Mouse (Mus musculus): ENCODE measurements around the gene Cyp3a13. TPM values are rescaled to one million over a fixed set of nuclear protein-coding genes. Genes with fewer than 3 reads are reported as not detected.
"Not testable (repeated sequence)": the region's sequence is repeated elsewhere in the genome, so short reads cannot be mapped to it uniquely, and the experiment has no call there.

The Cyp3a13 gene
- polyA plus RNA-seq, 1 experiment from 2014 or later = not detected

- H3K4me1 ChIP-seq (replicated peaks; ENCODE audit: control insufficient read depth, insufficient read depth, low read length); ATAC-seq (ENCODE audit: low FRiP score); H3K9me3 ChIP-seq (ENCODE audit: control insufficient read depth, low read length); H3K4me3 ChIP-seq (ENCODE audit: low read depth, low read length); H3K36me3 ChIP-seq (ENCODE audit: control insufficient read depth, insufficient read depth, low read length); H3K27me3 ChIP-seq (ENCODE audit: control insufficient read depth, insufficient read depth, low read length); H3K27ac ChIP-seq (ENCODE audit: low read depth, low read length); H3K9ac ChIP-seq (ENCODE audit: low read depth, low read length); DNase-seq (ENCODE audit: low spot score); H3K4me2 ChIP-seq (replicated peaks; ENCODE audit: low read depth, low read length): not testable (repeated sequence)
- WGBS = 80% methylated on average over 1 of the region's 1 CpGs
These were observed 57.4 kb downstream of the Cyp3a13 start for GRCm38 (mm10) chr5:137864008-137864407.

- WGBS = 86% methylated on average over 2 of the region's 2 CpGs
These were observed 63.3 kb downstream of the Cyp3a13 start, which contains the start of gene Pilrb1 for GRCm38 (mm10) chr5:137857960-137858710. Gene Pilrb1 (minus strand): TSS chr5:137858106.

GRCm38 (mm10) chr5:137856870-137857269, 64.5 kb downstream of the Cyp3a13 start:
- not testable (repeated sequence) for H3K36me3 ChIP-seq (ENCODE audit: control insufficient read depth, insufficient read depth, low read length); H3K9ac ChIP-seq (ENCODE audit: low read depth, low read length); H3K4me1 ChIP-seq (replicated peaks; ENCODE audit: control insufficient read depth, insufficient read depth, low read length); H3K9me3 ChIP-seq (ENCODE audit: control insufficient read depth, low read length); H3K27ac ChIP-seq (ENCODE audit: low read depth, low read length); H3K4me2 ChIP-seq (replicated peaks; ENCODE audit: low read depth, low read length); H3K4me3 ChIP-seq (ENCODE audit: low read depth, low read length); DNase-seq (ENCODE audit: low spot score); H3K27me3 ChIP-seq (ENCODE audit: control insufficient read depth, insufficient read depth, low read length); ATAC-seq (ENCODE audit: low FRiP score)
- 84% methylated on average over 4 of the region's 5 CpGs for WGBS

More at GRCm38 (mm10) chr5:137857960-137858710, 63.3 kb downstream of the Cyp3a13 start, which contains the start of gene Pilrb1:
- not testable (repeated sequence) for ATAC-seq (ENCODE audit: low FRiP score); H3K27me3 ChIP-seq (ENCODE audit: control insufficient read depth, insufficient read depth, low read length); H3K4me1 ChIP-seq (replicated peaks; ENCODE audit: control insufficient read depth, insufficient read depth, low read length); DNase-seq (ENCODE audit: low spot score); H3K9me3 ChIP-seq (ENCODE audit: control insufficient read depth, low read length); H3K27ac ChIP-seq (ENCODE audit: low read depth, low read length); H3K36me3 ChIP-seq (ENCODE audit: control insufficient read depth, insufficient read depth, low read length); H3K9ac ChIP-seq (ENCODE audit: low read depth, low read length); H3K4me2 ChIP-seq (replicated peaks; ENCODE audit: low read depth, low read length); H3K4me3 ChIP-seq (ENCODE audit: low read depth, low read length)

- 80% methylated on average over 3 of the region's 3 CpGs for WGBS
- H3K36me3 ChIP-seq (ENCODE audit: control insufficient read depth, insufficient read depth, low read length); H3K9me3 ChIP-seq (ENCODE audit: control insufficient read depth, low read length); H3K27ac ChIP-seq (ENCODE audit: low read depth, low read length); H3K9ac ChIP-seq (ENCODE audit: low read depth, low read length); H3K4me3 ChIP-seq (ENCODE audit: low read depth, low read length); ATAC-seq (ENCODE audit: low FRiP score); H3K4me2 ChIP-seq (replicated peaks; ENCODE audit: low read depth, low read length); H3K27me3 ChIP-seq (ENCODE audit: control insufficient read depth, insufficient read depth, low read length); H3K4me1 ChIP-seq (replicated peaks; ENCODE audit: control insufficient read depth, insufficient read depth, low read length); DNase-seq (ENCODE audit: low spot score): not testable (repeated sequence)
These were observed 66.5 kb downstream of the Cyp3a13 start for GRCm38 (mm10) chr5:137854907-137855306.

GRCm38 (mm10) chr5:137850313-137850712, 71.1 kb downstream of the Cyp3a13 start:
- DNase-seq (ENCODE audit: low spot score); H3K9me3 ChIP-seq (ENCODE audit: control insufficient read depth, low read length); H3K4me1 ChIP-seq (replicated peaks; ENCODE audit: control insufficient read depth, insufficient read depth, low read length); H3K27me3 ChIP-seq (ENCODE audit: control insufficient read depth, insufficient read depth, low read length); ATAC-seq (ENCODE audit: low FRiP score); H3K4me3 ChIP-seq (ENCODE audit: low read depth, low read length); H3K4me2 ChIP-seq (replicated peaks; ENCODE audit: low read depth, low read length); H3K36me3 ChIP-seq (ENCODE audit: control insufficient read depth, insufficient read depth, low read length); H3K9ac ChIP-seq (ENCODE audit: low read depth, low read length); H3K27ac ChIP-seq (ENCODE audit: low read depth, low read length): not testable (repeated sequence)
- WGBS = 90% methylated on average over 1 of the region's 1 CpGs

Other genes with a start within 250 kb of the Cyp3a13 start
- gene Agfg2, start 236.9 kb downstream of the Cyp3a13 start, polyA plus RNA-seq (2014; fragmentation: Nextera tagmentation; extraction: Ambion mirVana) = 13.7 TPM in 2 replicates
- 2.9 and 5.3 TPM in 2 replicates for gene Nyap1, start 180.0 kb downstream of the Cyp3a13 start, polyA plus RNA-seq (2014; fragmentation: Nextera tagmentation; extraction: Ambion mirVana)
- gene Tsc22d4, start 175.9 kb downstream of the Cyp3a13 start, polyA plus RNA-seq (2014; fragmentation: Nextera tagmentation; extraction: Ambion mirVana) = 56.4 and 64.0 TPM in 2 replicates
- gene Ppp1r35, start 142.8 kb downstream of the Cyp3a13 start, polyA plus RNA-seq (2014; fragmentation: Nextera tagmentation; extraction: Ambion mirVana) = 64.9 and 78.4 TPM in 2 replicates
- gene Mepce, start 134.0 kb downstream of the Cyp3a13 start, polyA plus RNA-seq (2014; fragmentation: Nextera tagmentation; extraction: Ambion mirVana) = 9.9 and 14.9 TPM in 2 replicates
- gene Zcwpw1, start 133.8 kb downstream of the Cyp3a13 start, polyA plus RNA-seq (2014; fragmentation: Nextera tagmentation; extraction: Ambion mirVana) = 13.5 and 17.2 TPM in 2 replicates
- gene Pilra, start 85.3 kb downstream of the Cyp3a13 start, polyA plus RNA-seq (2014; fragmentation: Nextera tagmentation; extraction: Ambion mirVana) = 0.22 and 0.97 TPM in 2 replicates
- not detected in 2 replicates for gene Pilrb1, start 63.5 kb downstream of the Cyp3a13 start, polyA plus RNA-seq (2014; fragmentation: Nextera tagmentation; extraction: Ambion mirVana)
- not detected in 2 replicates for gene Pilrb2, start 49.8 kb downstream of the Cyp3a13 start, polyA plus RNA-seq (2014; fragmentation: Nextera tagmentation; extraction: Ambion mirVana)
- 0.17 and 0.23 TPM in 2 replicates for gene Gjc3, start 41.5 kb upstream of the Cyp3a13 start, polyA plus RNA-seq (2014; fragmentation: Nextera tagmentation; extraction: Ambion mirVana)
- not detected in 2 replicates for gene Azgp1, start 59.9 kb upstream of the Cyp3a13 start, polyA plus RNA-seq (2014; fragmentation: Nextera tagmentation; extraction: Ambion mirVana)
- not detected in 2 replicates for gene Smok3a, start 99.6 kb upstream of the Cyp3a13 start, polyA plus RNA-seq (2014; fragmentation: Nextera tagmentation; extraction: Ambion mirVana)
- not detected in 2 replicates for gene Smok3b, start 99.8 kb upstream of the Cyp3a13 start, polyA plus RNA-seq (2014; fragmentation: Nextera tagmentation; extraction: Ambion mirVana)
- not detected in 2 replicates for gene Smok3c, start 131.6 kb upstream of the Cyp3a13 start, polyA plus RNA-seq (2014; fragmentation: Nextera tagmentation; extraction: Ambion mirVana)
- gene Zkscan1, start 163.5 kb upstream of the Cyp3a13 start, polyA plus RNA-seq (2014; fragmentation: Nextera tagmentation; extraction: Ambion mirVana) = 32.5 and 39.4 TPM in 2 replicates
- gene Zscan21, start 195.3 kb upstream of the Cyp3a13 start, polyA plus RNA-seq (2014; fragmentation: Nextera tagmentation; extraction: Ambion mirVana) = 110 and 124 TPM in 2 replicates
- 28.9 and 33.4 TPM in 2 replicates for gene Zfp113, start 234.1 kb upstream of the Cyp3a13 start, polyA plus RNA-seq (2014; fragmentation: Nextera tagmentation; extraction: Ambion mirVana)
- 261 and 292 TPM in 2 replicates for gene Cops6, start 239.5 kb upstream of the Cyp3a13 start, polyA plus RNA-seq (2014; fragmentation: Nextera tagmentation; extraction: Ambion mirVana)